Mouse (Mus musculus) limb, embryonic 12.5 days (tissue): ENCODE data around the gene Elavl2. TPM values are rescaled to one million over a fixed set of nuclear protein-coding genes. Genes with fewer than 3 reads are reported as not detected.

ENCODE experiments used
- ATAC-seq: fragments of 200-750 bp; cut with Nextera tagmentation; 2 replicates; pipeline ENCODE4 v1.8.0; 2017; ENCODE audit warnings: low read depth, moderate TSS enrichment; ENCODE audit not compliant: insufficient number of reproducible peaks, insufficient read depth, low FRiP score, low TSS enrichment
- H3K27ac ChIP-seq: fragments of 300-500 bp; sonication (generic); 2 replicates; pipeline ENCODE4 v1.5.1; 2016; ENCODE audit warnings: mild to moderate bottlenecking, moderate library complexity
- H3K27me3 ChIP-seq: fragments of 300-500 bp; sonication (generic); 2 replicates; pipeline ENCODE4 v1.6.1; 2016; ENCODE audit warnings: mild to moderate bottlenecking, moderate library complexity
- H3K36me3 ChIP-seq: fragments of 300-500 bp; sonication (generic); 2 replicates; pipeline ENCODE4 v1.6.1; 2016; ENCODE audit warnings: mild to moderate bottlenecking, moderate library complexity
- H3K4me1 ChIP-seq: fragments of 300-500 bp; sonication (generic); replicated peaks from 2 replicates; pipeline ENCODE4 v1.6.1; 2016
- H3K4me2 ChIP-seq: fragments of 300-500 bp; sonication (generic); 2 replicates; pipeline ENCODE4 v1.6.1; 2016; ENCODE audit warnings: mild to moderate bottlenecking, moderate library complexity
- H3K4me3 ChIP-seq: fragments of 300-500 bp; sonication (generic); replicated peaks from 2 replicates; pipeline ENCODE4 v1.5.1; 2016; ENCODE audit warnings: mild to moderate bottlenecking
- H3K9ac ChIP-seq: fragments of 300-500 bp; sonication (generic); replicated peaks from 2 replicates; pipeline ENCODE4 v1.6.1; 2016; ENCODE audit warnings: mild to moderate bottlenecking, moderate library complexity
- H3K9me3 ChIP-seq: fragments of 300-500 bp; sonication (generic); 2 replicates; pipeline ENCODE4 v1.6.1; 2016; ENCODE audit warnings: mild to moderate bottlenecking, moderate library complexity
- WGBS: fragments of 180-500 bp; shearing (Covaris S2); methylation state at CpG from one replicate; pipeline ENCODE4 v1.1.7; 2016; 5-methylcytosine and 5-hydroxymethylcytosine counted together
- polyA plus RNA-seq: library from polyadenylated mRNA; unstranded; fragments of >200 nt; fragmentation: Nextera tagmentation; extraction: Ambion mirVana; gene quantifications from 2 replicates; pipeline ENCODE4 v1.2.1, GENCODE M21; 2016

Gene Elavl2
- polyA plus RNA-seq = 3.8 and 4.7 TPM in 2 replicates

DNA sequence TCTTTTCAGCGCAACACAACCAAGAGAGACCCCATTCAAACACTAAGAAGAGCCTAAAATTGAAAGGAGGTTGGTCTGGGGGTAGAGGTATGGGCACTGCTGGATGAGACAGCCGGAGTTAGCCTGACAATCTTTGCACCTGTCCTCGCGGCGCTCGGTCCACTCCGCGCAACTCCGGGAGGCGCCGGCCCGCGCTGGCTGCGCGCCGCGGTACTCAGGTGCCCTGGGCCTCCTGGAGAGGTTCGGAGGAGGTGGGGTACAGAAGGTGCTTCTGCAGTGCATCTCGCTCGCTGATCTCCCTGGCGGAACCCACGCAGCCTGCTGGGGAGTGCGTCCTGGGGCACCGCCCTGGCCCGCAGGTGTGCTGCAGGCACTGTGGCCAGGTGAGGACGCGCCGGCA is at the start of gene Elavl2:
TSS of gene Elavl2 (minus strand) at position 363 of the 400 bp plus-strand sequence.
- peaks cover 11% of the 10 kb centered on the region for H3K4me1 ChIP-seq
- 1% methylated on average over 28 of the region's 28 CpGs for WGBS
- ATAC-seq = no peak; the same call in 1 of the 2 replicates
- H3K4me3 ChIP-seq = peak within 1 kb of the TSS; percentile 35
- H3K9ac ChIP-seq = no peak within 1 kb of the TSS; the same call in 1 of the 2 replicates
- no peak within 1 kb of the TSS for H3K27ac ChIP-seq
- no peaks in the 10 kb centered on the region for H3K9me3 ChIP-seq
- H3K4me2 ChIP-seq = peak within 1 kb of the TSS; percentile 65
- H3K36me3 ChIP-seq = no peaks in the 10 kb centered on the region
- H3K27me3 ChIP-seq = peaks cover 30% of the 10 kb centered on the region

GRCm38 (mm10) chr4:91447887-91448286 is 47.3 kb upstream of the Elavl2 start:
- no peak overlapping the region for H3K4me2 ChIP-seq
- no peaks in the 10 kb centered on the region for H3K9me3 ChIP-seq
- no peaks in the 10 kb centered on the region for H3K27me3 ChIP-seq
- H3K4me1 ChIP-seq = no peaks in the 10 kb centered on the region
- no peak overlapping the region for H3K4me3 ChIP-seq
- no peak for ATAC-seq
- no peak overlapping the region for H3K9ac ChIP-seq
- H3K27ac ChIP-seq = no peak overlapping the region
- 59% methylated on average over 2 of the region's 2 CpGs for whole genome bisulfite sequencing
- H3K36me3 ChIP-seq = no peaks in the 10 kb centered on the region

DNA sequence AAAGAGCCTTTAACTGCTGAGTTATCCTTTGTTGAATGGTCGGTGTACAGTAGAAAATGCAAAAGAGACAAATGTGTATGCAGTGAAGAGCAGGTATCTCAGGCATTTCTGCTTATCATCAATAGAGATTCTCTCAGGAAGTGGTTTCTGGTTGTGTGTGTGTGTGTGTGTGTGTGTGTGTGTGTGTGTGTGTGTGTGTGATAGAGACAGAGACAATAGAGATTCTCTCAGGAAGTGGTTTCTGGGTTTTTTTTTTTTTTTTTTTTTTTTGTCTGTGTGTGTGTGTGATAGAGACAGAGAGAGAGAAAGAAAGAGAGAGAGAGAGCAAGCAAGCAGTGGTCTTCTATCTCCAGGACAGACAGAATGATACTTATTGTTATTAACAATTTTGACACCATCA is 15.0 kb upstream of the Elavl2 start:
- 92% methylated on average over 1 of the region's 1 CpGs for WGBS
- no peak overlapping the region for H3K27ac ChIP-seq
- H3K27me3 ChIP-seq = no peaks in the 10 kb centered on the region
- no peak for ATAC-seq
- no peaks in the 10 kb centered on the region for H3K36me3 ChIP-seq
- H3K4me2 ChIP-seq = no peak overlapping the region
- H3K9ac ChIP-seq = no peak overlapping the region
- no peak overlapping the region for H3K4me3 ChIP-seq
- no peaks in the 10 kb centered on the region for H3K9me3 ChIP-seq
- no peaks in the 10 kb centered on the region for H3K4me1 ChIP-seq

GRCm38 (mm10) chr4:91405047-91405446 is 4.5 kb upstream of the Elavl2 start:
- Histone ChIP-seq H3K9ac (no peak overlapping the region), H3K4me1 (peaks cover 4% of the 10 kb centered on the region), H3K36me3 (no peaks in the 10 kb centered on the region), H3K27me3 (peaks cover 20% of the 10 kb centered on the region), H3K4me3 (no peak overlapping the region), H3K4me2 (no peak overlapping the region), H3K9me3 (no peaks in the 10 kb centered on the region), H3K27ac (no peak overlapping the region)
- ATAC-seq = no peak
- 70% methylated on average over 3 of the region's 3 CpGs for WGBS

DNA sequence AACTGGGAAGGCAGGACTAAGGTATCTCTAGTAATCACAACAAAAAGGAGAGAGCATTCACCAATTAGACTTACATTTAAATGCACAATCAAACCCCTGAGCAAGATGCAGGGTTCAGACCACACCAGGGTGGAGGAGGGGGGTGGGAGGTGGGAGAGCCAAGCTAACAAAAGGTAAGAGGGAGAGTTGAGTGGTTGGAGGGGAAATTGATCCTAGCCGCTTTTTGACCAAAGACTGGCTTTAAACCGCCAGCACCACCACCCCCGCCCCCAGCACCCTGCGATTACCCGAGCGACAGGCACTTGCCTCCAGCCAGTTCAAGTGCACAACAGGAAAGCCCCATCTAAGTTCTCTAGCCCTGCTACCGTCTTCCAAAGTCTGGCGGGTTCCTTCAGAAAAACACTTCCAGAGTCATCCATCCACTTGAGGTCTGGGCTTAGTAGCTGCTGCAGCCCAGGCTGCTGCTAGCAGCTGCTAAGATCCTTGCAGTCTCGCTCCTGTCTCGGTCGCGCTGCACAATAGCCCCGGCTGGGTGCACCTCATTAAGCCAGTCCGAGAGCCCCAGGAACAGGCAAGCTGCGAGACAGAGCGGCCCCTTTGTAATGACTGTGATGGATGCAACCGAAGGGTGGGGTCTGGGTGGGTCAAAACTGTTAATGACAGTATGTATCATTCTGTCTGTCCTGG is 932 bp downstream of the Elavl2 start:
- Histone ChIP-seq H3K9ac (no peak overlapping the region), H3K27ac (no peak overlapping the region)

DNA sequence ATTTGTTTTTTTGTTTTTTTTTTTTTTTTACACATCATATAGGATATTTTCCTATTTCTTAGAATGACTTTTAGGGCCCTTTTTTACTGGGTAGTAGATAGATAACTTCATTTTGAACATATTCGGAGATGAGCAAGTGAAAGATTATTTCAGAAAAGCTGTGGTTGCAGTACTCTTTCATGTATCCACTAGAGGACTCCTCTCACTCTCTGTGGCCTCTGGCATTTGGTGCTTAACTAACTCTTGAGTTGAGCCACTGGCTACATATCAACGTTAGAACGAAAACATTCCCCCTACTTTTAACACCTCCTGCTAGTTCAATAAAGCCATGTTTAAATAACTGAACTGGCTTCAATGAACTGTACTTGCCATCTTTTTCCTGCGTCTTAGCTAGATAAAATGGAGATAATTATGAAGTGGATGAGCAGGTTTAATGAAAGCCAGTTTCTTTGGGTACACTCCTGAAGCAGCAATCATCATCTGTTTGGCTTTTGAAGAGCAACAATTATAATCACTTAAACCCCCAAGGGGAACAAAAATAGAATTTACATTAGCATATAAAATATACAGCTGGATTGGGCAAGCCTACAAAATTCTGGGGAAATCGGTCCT is 8.5 kb downstream of the Elavl2 start:
- no peaks in the 10 kb centered on the region for H3K36me3 ChIP-seq
- no peak for ATAC-seq
- no peaks in the 10 kb centered on the region for H3K4me1 ChIP-seq
- H3K9me3 ChIP-seq = no peaks in the 10 kb centered on the region
- no peaks in the 10 kb centered on the region for H3K27me3 ChIP-seq
- H3K9ac ChIP-seq = no peak overlapping the region
- no peak overlapping the region for H3K27ac ChIP-seq
- H3K4me3 ChIP-seq = no peak overlapping the region
- no peak overlapping the region for H3K4me2 ChIP-seq
- WGBS = 69% methylated on average over 5 of the region's 5 CpGs

More for the DNA sequence above, 932 bp downstream of the Elavl2 start:
- no peak; the same call in 1 of the 2 replicates for ATAC-seq
- under 1% methylated on average over 17 of the region's 17 CpGs for WGBS
- Histone ChIP-seq H3K4me2 (peak overlapping the region; percentile 65), H3K27me3 (peaks cover 30% of the 10 kb centered on the region), H3K4me3 (peak overlapping the region; percentile 35), H3K4me1 (peaks cover 11% of the 10 kb centered on the region), H3K9me3 (no peaks in the 10 kb centered on the region), H3K36me3 (no peaks in the 10 kb centered on the region)

- Histone ChIP-seq H3K9me3 (no peaks in the 10 kb centered on the region), H3K4me2 (no peak overlapping the region), H3K36me3 (no peaks in the 10 kb centered on the region), H3K27ac (no peak overlapping the region), H3K27me3 (no peaks in the 10 kb centered on the region), H3K4me1 (no peaks in the 10 kb centered on the region), H3K9ac (no peak overlapping the region), H3K4me3 (no peak overlapping the region)
- no peak for ATAC-seq
- 93% methylated on average over 3 of the region's 3 CpGs for WGBS
Observed at GRCm38 (mm10) chr4:91387701-91388100, 12.9 kb downstream of the Elavl2 start.

DNA sequence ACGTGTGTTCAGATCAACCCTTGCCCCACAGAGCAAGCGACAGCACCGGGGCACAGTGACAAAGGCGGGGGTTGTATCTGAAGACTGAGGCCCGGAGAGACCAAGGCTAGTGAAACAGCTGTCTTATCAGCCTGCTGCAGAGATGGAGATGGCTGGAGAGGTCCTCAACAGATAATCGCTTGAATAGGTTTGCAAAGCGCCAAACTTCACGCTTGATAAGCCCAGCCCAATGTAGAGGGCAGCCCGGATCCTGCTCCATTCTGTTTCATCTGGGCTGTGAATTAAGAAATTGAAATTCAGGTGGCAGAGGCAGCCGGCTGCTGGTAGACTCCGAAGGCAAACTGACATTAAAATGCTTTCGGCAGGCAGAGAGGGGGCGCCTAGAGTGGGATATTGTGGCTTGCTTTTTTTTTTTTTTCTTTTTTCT is 19.4 kb downstream of the Elavl2 start:
- no peak overlapping the region for H3K27ac ChIP-seq
- H3K36me3 ChIP-seq = no peaks in the 10 kb centered on the region
- no peak overlapping the region for H3K9ac ChIP-seq
- 1% methylated on average over 13 of the region's 13 CpGs for WGBS
- no peaks in the 10 kb centered on the region for H3K9me3 ChIP-seq
- ATAC-seq = no peak
- H3K4me3 ChIP-seq = no peak overlapping the region
- H3K4me1 ChIP-seq = peaks cover 5% of the 10 kb centered on the region
- H3K27me3 ChIP-seq = peaks cover 27% of the 10 kb centered on the region
- 0 out of 2 replicates have a peak overlapping the region, but pooled peaks have one; percentile 13 for H3K4me2 ChIP-seq

GRCm38 (mm10) chr4:91380341-91381117 is 20.1 kb downstream of the Elavl2 start:
- H3K27me3 ChIP-seq = peaks cover 28% of the 10 kb centered on the region
- H3K9me3 ChIP-seq = no peaks in the 10 kb centered on the region
- H3K4me2 ChIP-seq = 0 out of 2 replicates have a peak overlapping the region, but pooled peaks have one; percentile 13
- no peak for ATAC-seq
- H3K36me3 ChIP-seq = no peaks in the 10 kb centered on the region
- no peak overlapping the region for H3K27ac ChIP-seq
- H3K9ac ChIP-seq = no peak overlapping the region
- no peak overlapping the region for H3K4me3 ChIP-seq
- 2% methylated on average over 24 of the region's 24 CpGs for WGBS
- peaks cover 5% of the 10 kb centered on the region for H3K4me1 ChIP-seq

GRCm38 (mm10) chr4:91379559-91379958 is 21.0 kb downstream of the Elavl2 start:
- Histone ChIP-seq H3K9me3 (no peaks in the 10 kb centered on the region), H3K27ac (no peak overlapping the region), H3K4me3 (no peak overlapping the region), H3K4me2 (peak overlapping the region; percentile 13; the same call in 1 of the 2 replicates), H3K36me3 (no peaks in the 10 kb centered on the region), H3K27me3 (peaks cover 37% of the 10 kb centered on the region), H3K4me1 (peaks cover 14% of the 10 kb centered on the region), H3K9ac (no peak overlapping the region)
- WGBS = under 1% methylated on average over 9 of the region's 9 CpGs
- ATAC-seq = no peak

- peak overlapping the region; percentile 80 for H3K4me2 ChIP-seq
- no peaks in the 10 kb centered on the region for H3K36me3 ChIP-seq
- H3K4me1 ChIP-seq = peaks cover 22% of the 10 kb centered on the region
- H3K4me3 ChIP-seq = peak overlapping the region; percentile 48
- WGBS = under 1% methylated on average over 28 of the region's 28 CpGs
- peak; percentile 97 for ATAC-seq
- peaks cover 61% of the 10 kb centered on the region for H3K27me3 ChIP-seq
- H3K9me3 ChIP-seq = no peaks in the 10 kb centered on the region
- no peak overlapping the region for H3K27ac ChIP-seq
- peak overlapping the region; percentile 44; the same call in 1 of the 2 replicates for H3K9ac ChIP-seq
Observed at GRCm38 (mm10) chr4:91376317-91376910, 24.2 kb downstream of the Elavl2 start.
